Mouse (Mus musculus) cerebellum, adult 8-10 months (tissue): Measurements from ENCODE around the gene Olfr1157.

Experiments used
- DNase-seq: peaks from one replicate; pipeline ENCODE4 v3.0.0; 2022

The Olfr1157 gene

GRCm38 (mm10) chr2:87968199-87968598, at the start of gene Olfr1157:
Gene Olfr1157 (minus strand): TSS chr2:87968299.
- DNase-seq, result no peak

- no peak for DNase-seq
Measured at GRCm38 (mm10) chr2:88007515-88008318, 39.6 kb upstream of the Olfr1157 start, which contains the start of gene Olfr1160. Gene Olfr1160 (minus strand): TSS chr2:88008268.

GRCm38 (mm10) chr2:87989813-87990212, 21.7 kb upstream of the Olfr1157 start, which contains the start of gene Olfr1158:
Gene Olfr1158 (plus strand): TSS chr2:87990113.
- no peak for DNase-seq

DNA sequence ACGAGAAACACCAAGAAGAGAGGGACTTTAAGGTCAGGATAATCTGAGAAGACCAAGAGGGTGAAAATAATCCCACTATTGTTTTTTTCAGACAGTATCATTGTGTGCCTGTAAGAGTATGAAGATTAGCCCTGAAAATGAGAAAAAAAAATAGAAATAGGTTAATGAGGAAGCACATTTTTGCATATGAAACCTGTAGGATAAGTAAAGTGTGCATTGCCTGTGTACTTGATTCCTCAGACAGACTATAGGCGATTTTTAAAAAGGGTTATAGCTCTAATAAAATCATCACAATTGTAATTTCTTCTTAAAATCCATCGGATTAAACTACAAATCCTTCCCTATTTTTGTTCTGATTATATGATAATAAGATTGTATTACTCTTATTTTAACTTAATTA, 6.5 kb upstream of the Olfr1157 start, which contains the start of gene Olfr74:
Gene Olfr74, minus strand, starts transcription at position 101 of the 400 bp plus-strand sequence.
- no peak for DNase-seq

- DNase-seq, result no peak
Measured at GRCm38 (mm10) chr2:87953000-87953399, 15.1 kb downstream of the Olfr1157 start, which contains the start of gene Olfr1156. Gene Olfr1156 (minus strand): TSS chr2:87953100.

DNA sequence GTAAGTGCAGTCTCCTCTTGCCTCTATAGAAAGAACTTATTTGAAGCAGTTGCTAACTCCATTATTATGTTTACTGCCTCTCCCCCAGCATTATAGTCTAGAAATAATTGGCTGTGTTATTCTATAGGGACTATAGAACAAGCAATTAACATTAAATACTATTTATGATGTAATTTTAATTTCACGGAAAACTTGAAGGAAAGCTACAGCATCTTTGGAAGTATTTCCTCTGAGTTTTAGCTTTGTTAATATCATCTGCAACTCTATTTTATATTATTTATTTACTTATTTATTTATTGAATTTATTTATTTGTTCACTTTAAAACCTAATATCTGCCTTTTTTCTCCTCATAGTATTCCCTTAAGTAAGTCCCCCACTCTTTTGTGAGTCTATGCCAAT, 23.1 kb downstream of the Olfr1157 start, which contains the start of gene Olfr1155:
Gene Olfr1155, minus strand, starts transcription at position 101 of the 400 bp plus-strand sequence.
- no peak for DNase-seq
